Mouse (Mus musculus) erythroblast, embryonic 14.5 days (primary cell): ENCODE results near the gene Pbx2. TPM values are rescaled to one million over a fixed set of nuclear protein-coding genes. Genes with fewer than 3 reads are reported as not detected.
A peak's percentile ranks its signal among the peaks of the same experiment; 100 is the strongest.

ENCODE experiments used
- H3K27me3 ChIP-seq: 2 replicates; pipeline ENCODE4 v1.6.1; 2012; ENCODE audit warnings: inconsistent platforms; ENCODE audit not compliant: control insufficient read depth
- H3K36me3 ChIP-seq: 2 replicates; pipeline ENCODE4 v1.6.1; 2012; ENCODE audit warnings: mild to moderate bottlenecking, inconsistent platforms; ENCODE audit not compliant: control insufficient read depth
- H3K4me1 ChIP-seq: 2 replicates; pipeline ENCODE4 v1.6.1; 2012; ENCODE audit warnings: inconsistent platforms; ENCODE audit not compliant: control insufficient read depth
- H3K4me3 ChIP-seq: replicated peaks from 2 replicates; pipeline ENCODE3; 2012; ENCODE audit warnings: moderate library complexity, mild to moderate bottlenecking, inconsistent platforms
- H3K9me3 ChIP-seq: 2 replicates; pipeline ENCODE4 v1.6.1; 2012; ENCODE audit warnings: low read length, inconsistent platforms, mixed read lengths; ENCODE audit not compliant: control insufficient read depth
- GATA1 ChIP-seq: IDR thresholded peaks from 2 replicates; pipeline ENCODE4 v1.6.1; 2012; ENCODE audit warnings: low read length, inconsistent platforms, mixed read lengths
- TAL1 ChIP-seq: IDR thresholded peaks from 3 replicates; pipeline ENCODE4 v1.6.1; 2012; ENCODE audit warnings: low read length, inconsistent platforms, mixed read lengths
- polyA plus RNA-seq: library from polyadenylated mRNA; stranded (reverse); fragments of >175 nt; gene quantifications from 2 replicates; pipeline ENCODE4 v1.2.3, GENCODE M21; 2012

Gene Pbx2
- polyA plus RNA-seq, 1 experiment = 11.5 TPM

DNA sequence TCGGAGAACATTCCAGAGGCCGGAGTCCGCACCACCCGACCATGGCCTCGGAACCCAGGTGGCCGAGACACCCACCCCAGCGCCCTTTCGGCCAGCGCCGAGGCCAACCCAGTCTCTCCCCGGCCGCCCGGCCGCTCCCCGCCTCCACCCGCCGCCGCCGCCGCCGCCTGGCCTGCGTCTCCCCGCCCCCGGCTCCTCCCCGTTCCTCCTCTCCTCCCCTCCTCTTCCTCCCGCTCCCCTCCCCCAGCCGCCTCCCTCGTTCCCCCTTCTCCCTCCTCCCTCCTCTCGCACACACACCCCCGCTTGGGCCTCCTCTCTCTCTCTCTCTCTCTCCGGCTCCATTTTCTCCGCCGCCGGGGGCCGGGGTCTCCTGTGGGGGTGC is 919 bp downstream of the Pbx2 start:
- Histone ChIP-seq H3K36me3 (peaks cover 22% of the 10 kb centered on the region), H3K4me3 (peak overlapping the region; percentile 74), H3K27me3 (peaks cover 15% of the 10 kb centered on the region), H3K4me1 (peaks cover 75% of the 10 kb centered on the region), H3K9me3 (no peaks in the 10 kb centered on the region)
- TF ChIP-seq TAL1 = no peak
- no peak for TF ChIP-seq GATA1

DNA sequence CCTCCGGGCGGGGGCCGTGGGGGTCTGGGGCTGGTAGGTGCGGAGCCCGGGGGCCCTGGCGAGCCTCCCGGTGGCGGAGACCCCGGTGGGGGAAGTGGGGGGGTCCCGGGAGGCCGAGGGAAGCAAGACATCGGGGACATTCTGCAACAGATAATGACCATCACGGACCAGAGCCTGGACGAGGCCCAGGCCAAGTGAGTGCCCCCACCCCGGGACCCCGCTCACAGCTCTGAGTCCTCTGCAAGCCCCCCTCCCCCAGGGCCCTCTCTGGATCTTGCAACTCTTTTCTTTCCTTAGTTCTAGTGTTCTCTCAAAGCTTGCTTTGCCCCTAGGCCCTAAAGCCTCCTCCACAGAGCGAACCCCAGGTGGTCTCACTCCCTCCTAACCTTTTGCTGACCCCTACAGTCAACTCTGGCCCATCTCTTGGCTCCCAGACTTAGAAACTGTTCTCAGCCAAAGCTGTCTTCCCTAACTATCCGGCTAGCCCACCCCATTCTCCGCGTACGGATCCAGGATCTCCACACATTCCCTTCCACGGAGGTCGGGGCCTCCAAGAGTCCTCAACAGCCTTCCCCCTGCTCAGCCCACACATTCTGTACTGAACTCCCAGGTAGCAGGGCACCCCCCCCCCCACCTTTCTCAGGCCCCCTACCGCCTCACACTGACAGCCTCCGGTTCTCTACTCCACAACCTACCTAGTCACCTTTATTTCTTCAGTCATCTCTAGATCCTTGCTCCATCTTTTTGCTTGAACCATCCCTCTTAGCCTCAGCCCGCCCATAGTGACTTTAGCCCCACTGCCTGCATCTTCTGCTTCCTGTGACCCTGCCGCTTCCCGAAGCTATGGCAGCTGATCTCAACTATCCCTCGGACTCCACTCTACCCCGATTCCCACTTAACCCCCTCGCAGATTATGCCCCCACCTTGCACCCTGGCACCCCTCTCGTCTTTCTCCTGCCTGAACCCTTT is 1.8 kb downstream of the Pbx2 start:
- Histone ChIP-seq H3K4me3 (peak overlapping the region; percentile 74), H3K9me3 (no peaks in the 10 kb centered on the region), H3K4me1 (peaks cover 76% of the 10 kb centered on the region), H3K36me3 (peaks cover 22% of the 10 kb centered on the region), H3K27me3 (peaks cover 17% of the 10 kb centered on the region)
- TF ChIP-seq GATA1 (no peak), TAL1 (no peak)

DNA sequence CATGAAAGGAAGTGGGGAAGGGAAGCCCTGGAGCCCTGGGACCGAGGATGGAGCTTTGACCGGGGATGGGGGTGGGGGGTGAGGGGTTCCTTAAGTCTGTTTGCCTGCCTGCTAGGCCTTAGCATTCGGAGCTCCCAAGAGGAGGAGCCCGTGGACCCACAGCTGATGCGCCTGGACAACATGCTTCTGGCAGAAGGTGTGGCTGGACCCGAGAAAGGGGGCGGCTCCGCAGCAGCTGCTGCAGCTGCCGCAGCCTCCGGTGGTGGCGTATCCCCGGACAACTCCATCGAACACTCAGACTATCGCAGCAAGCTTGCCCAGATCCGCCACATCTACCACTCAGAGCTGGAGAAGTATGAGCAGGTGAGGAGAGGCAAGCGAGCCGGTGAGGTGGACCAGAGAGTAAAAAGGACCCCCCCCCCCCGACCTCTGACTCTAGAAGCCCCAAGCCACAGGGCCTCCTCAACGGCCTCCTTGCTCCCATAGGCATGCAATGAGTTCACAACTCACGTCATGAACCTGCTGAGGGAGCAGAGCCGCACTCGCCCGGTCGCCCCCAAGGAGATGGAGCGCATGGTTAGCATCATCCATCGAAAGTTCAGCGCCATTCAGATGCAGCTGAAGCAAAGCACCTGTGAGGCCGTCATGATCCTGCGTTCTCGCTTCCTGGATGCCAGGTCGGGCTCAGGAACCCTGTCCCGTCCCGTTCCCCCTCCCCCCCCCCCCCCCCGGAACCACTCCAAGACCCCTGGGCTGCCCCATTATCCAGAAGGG is 2.9 kb downstream of the Pbx2 start:
- Histone ChIP-seq H3K4me1 (peaks cover 70% of the 10 kb centered on the region), H3K36me3 (peaks cover 22% of the 10 kb centered on the region), H3K27me3 (peaks cover 15% of the 10 kb centered on the region), H3K9me3 (no peaks in the 10 kb centered on the region), H3K4me3 (peak overlapping the region; percentile 74)
- TF ChIP-seq GATA1 (no peak), TAL1 (no peak)

DNA sequence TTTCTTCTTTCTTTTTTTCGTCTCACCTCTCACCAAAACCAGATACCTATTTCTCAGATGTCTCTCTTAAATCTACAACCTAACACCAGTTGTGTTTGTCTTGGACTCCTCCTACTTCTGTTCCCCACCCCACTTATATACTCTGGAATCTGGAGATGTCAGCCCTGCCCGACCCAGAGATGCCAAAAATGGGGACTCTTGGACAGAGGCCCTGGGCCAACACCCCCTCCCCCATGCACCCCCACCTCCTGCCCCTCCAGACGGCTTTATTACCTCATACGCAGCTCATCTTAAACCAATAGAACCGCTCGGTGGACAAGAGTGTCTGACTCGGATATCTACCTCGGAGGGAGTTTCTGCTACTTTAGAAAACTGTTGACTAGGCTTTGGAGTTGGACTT is 5.0 kb downstream of the Pbx2 start:
- Histone ChIP-seq H3K9me3 (no peaks in the 10 kb centered on the region), H3K4me1 (peaks cover 64% of the 10 kb centered on the region), H3K27me3 (peaks cover 2% of the 10 kb centered on the region; the same call in 1 of the 2 replicates), H3K4me3 (no peak overlapping the region), H3K36me3 (peaks cover 39% of the 10 kb centered on the region)
- no peak for TF ChIP-seq TAL1
- TF ChIP-seq GATA1 = no peak

DNA sequence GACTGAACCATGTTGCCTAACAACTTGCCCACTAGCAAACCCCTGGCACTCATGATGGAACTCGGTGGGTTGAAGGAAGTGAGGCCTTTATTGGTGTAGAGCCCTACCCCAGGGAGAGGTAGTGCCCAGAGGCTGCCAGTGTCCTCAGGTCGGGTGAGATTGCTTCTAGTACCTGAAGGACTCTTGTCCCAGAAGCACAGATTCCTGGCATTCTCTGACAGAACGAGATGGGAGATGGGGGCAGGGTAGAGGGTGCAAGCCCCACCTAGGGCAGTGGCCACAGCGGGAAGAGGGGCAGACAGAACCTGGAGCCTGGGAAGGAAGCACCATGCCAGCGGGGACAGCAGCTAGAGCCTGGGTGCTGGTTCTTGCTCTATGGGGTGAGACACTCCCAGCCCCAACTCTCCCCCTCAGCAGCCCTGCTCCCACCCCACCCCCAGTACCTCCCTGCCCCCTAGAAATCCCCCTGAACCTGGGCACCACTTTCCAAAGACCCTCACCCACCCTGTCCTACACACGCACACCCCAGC is 6.6 kb downstream of the Pbx2 start, which contains the start of gene Ager:
Gene Ager, plus strand, starts transcription at position 297 of the 530 bp plus-strand sequence.
- Histone ChIP-seq H3K4me1 (peaks cover 61% of the 10 kb centered on the region), H3K27me3 (peaks cover 2% of the 10 kb centered on the region; the same call in 1 of the 2 replicates), H3K36me3 (peaks cover 51% of the 10 kb centered on the region), H3K9me3 (no peaks in the 10 kb centered on the region), H3K4me3 (no peak within 1 kb of the TSS)
- TF ChIP-seq TAL1 (no peak), GATA1 (no peak)

DNA sequence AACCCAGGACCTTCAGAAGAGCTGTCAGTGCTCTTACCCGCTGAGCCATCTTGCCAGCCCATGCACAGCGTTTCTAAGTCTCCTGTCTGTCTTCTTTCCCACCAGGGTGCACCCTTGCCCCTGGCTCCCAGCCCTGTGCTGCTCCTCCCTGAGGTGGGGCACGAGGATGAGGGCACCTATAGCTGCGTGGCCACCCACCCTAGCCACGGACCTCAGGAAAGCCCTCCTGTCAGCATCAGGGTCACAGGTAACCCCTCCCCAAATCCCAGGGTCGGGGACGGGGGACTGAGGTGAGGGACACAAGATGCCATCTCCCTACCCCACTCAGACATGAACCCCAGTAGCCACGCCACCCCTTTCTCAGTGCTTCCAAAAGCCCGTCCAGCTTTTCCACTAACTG is 8.8 kb downstream of the Pbx2 start:
- Histone ChIP-seq H3K9me3 (no peaks in the 10 kb centered on the region), H3K36me3 (peaks cover 39% of the 10 kb centered on the region), H3K27me3 (peaks cover 2% of the 10 kb centered on the region; the same call in 1 of the 2 replicates), H3K4me3 (no peak overlapping the region), H3K4me1 (peaks cover 54% of the 10 kb centered on the region)
- TF ChIP-seq TAL1 (no peak), GATA1 (no peak)

DNA sequence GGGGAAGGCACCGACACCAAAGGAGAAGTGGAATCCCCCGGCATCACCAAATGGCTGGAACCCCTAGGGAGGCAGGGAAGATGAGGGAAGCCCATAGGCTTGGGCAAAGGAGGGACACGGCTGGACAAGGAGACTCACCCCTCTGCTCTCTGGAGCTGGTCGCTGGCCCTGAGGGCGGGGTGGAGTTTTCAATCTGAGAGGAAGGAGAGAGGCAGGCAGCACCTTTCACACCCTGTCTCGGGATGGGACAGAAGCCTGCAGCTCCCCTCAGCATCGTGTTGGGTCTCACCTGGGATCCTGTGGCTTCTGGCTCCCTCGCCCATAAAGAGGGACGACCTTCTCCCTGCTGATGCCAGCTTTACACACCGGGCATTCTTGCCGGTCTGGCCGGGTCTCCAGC is 10.7 kb downstream of the Pbx2 start:
- Histone ChIP-seq H3K4me3 (peak overlapping the region; percentile 94), H3K36me3 (peaks cover 29% of the 10 kb centered on the region), H3K4me1 (peaks cover 71% of the 10 kb centered on the region), H3K9me3 (no peaks in the 10 kb centered on the region), H3K27me3 (peaks cover 2% of the 10 kb centered on the region; the same call in 1 of the 2 replicates)
- TF ChIP-seq TAL1 (no peak), GATA1 (no peak)

DNA sequence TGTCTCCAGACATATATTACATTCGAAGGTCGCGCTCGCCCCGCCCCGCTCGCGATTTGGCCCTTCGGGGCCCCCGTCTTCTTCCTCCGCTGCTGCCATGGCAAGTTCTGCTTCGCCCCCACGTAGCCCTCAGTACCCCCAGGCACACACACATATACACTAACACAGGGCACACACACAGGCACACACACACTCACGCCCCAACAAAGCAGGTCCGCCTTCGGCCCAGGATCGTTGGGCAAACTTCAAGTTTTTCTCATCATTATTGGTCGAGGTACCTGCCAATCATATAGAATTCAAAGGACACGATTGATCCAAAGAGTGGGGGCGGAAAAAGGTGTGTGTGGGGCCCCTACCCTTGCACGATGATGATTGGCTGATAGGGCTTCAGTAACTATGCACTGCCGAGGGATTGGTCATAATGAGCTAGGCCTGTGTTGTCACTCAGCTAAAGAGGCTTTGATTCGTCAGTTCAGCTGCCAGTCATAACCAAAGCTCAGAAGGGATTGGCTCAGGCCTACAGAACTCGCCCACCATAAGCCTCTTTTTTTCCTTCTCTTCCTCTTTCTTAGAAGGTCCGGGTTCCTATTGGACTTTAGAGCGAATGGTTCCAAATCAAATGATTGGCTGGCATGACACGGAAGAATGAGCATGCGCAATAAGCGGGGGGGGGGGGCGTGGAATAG is 12.5 kb downstream of the Pbx2 start, which contains the start of gene Rnf5:
Gene Rnf5, minus strand, starts transcription at position 316 of the 686 bp plus-strand sequence.
- no peaks in the 10 kb centered on the region for H3K27me3 ChIP-seq
- peaks cover 42% of the 10 kb centered on the region for H3K36me3 ChIP-seq
- H3K9me3 ChIP-seq = no peaks in the 10 kb centered on the region
- H3K4me1 ChIP-seq = peaks cover 74% of the 10 kb centered on the region
- H3K4me3 ChIP-seq = peak within 1 kb of the TSS; percentile 94
- TF ChIP-seq GATA1 (no peak), TAL1 (no peak)
